Mouse (Mus musculus) CH12F3 (cell line): ENCODE results near the gene Adamts20.
"Not testable (repeated sequence)": the region's sequence is repeated elsewhere in the genome, so short reads cannot be mapped to it uniquely, and the experiment has no call there.

ENCODE experiments used
- in situ Hi-C: fragments of 300-500 bp; cut with MboI; formaldehyde crosslinking; loops from 2 replicates; pipeline ENCODE4 v1.14.3; 2020; ENCODE audit warnings: low sequenced_read_pairs

The Adamts20 gene

GRCm38 (mm10) chr15:94465318-94465717 is at the start of gene Adamts20:
TSS of gene Adamts20 (minus strand) at chr15:94465418.
- in situ Hi-C loops: no loop called here

- in situ Hi-C loops: loop anchor here (25.0 kb wide), 1 partner anchor 166 kb away; no protein-coding TSS in a partner anchor
Observed at GRCm38 (mm10) chr15:94503451-94504215, 38.4 kb upstream of the Adamts20 start.

- in situ Hi-C loops: no loop called here
Observed at GRCm38 (mm10) chr15:94499260-94499659, 34.0 kb upstream of the Adamts20 start.

GRCm38 (mm10) chr15:94495936-94496335 is 30.7 kb upstream of the Adamts20 start:
- in situ Hi-C loops: no loop called here

GRCm38 (mm10) chr15:94494445-94494844 is 29.2 kb upstream of the Adamts20 start:
- in situ Hi-C loops: no loop called here

- in situ Hi-C loops: no loop called here
Observed at GRCm38 (mm10) chr15:94489433-94489832, 24.2 kb upstream of the Adamts20 start.

GRCm38 (mm10) chr15:94488028-94488427 is 22.8 kb upstream of the Adamts20 start:
- in situ Hi-C loops: not testable (repeated sequence)

GRCm38 (mm10) chr15:94482555-94482954 is 17.3 kb upstream of the Adamts20 start:
- in situ Hi-C loops: no loop called here

- in situ Hi-C loops: no loop called here
Observed at GRCm38 (mm10) chr15:94480792-94481191, 15.6 kb upstream of the Adamts20 start.

- in situ Hi-C loops: no loop called here
Observed at GRCm38 (mm10) chr15:94480248-94480647, 15.0 kb upstream of the Adamts20 start.

GRCm38 (mm10) chr15:94479513-94480136 is 14.4 kb upstream of the Adamts20 start:
- in situ Hi-C loops: no loop called here

- in situ Hi-C loops: no loop called here
Observed at GRCm38 (mm10) chr15:94478706-94479105, 13.5 kb upstream of the Adamts20 start.

- in situ Hi-C loops: no loop called here
Observed at GRCm38 (mm10) chr15:94477287-94477686, 12.1 kb upstream of the Adamts20 start.

GRCm38 (mm10) chr15:94475975-94476374 is 10.8 kb upstream of the Adamts20 start:
- in situ Hi-C loops: no loop called here

- in situ Hi-C loops: no loop called here
Observed at GRCm38 (mm10) chr15:94470361-94470760, 5.1 kb upstream of the Adamts20 start.

GRCm38 (mm10) chr15:94464881-94465280 is 337 bp downstream of the Adamts20 start:
- in situ Hi-C loops: no loop called here

GRCm38 (mm10) chr15:94463251-94463650 is 2.0 kb downstream of the Adamts20 start:
- in situ Hi-C loops: no loop called here

GRCm38 (mm10) chr15:94462206-94462605 is 3.0 kb downstream of the Adamts20 start:
- in situ Hi-C loops: no loop called here

- in situ Hi-C loops: no loop called here
Observed at GRCm38 (mm10) chr15:94461166-94461565, 4.1 kb downstream of the Adamts20 start.

- in situ Hi-C loops: no loop called here
Observed at GRCm38 (mm10) chr15:94457636-94458390, 7.4 kb downstream of the Adamts20 start.

- in situ Hi-C loops: no loop called here
Observed at GRCm38 (mm10) chr15:94452848-94453247, 12.4 kb downstream of the Adamts20 start.

- in situ Hi-C loops: no loop called here
Observed at GRCm38 (mm10) chr15:94451600-94451999, 13.6 kb downstream of the Adamts20 start.
